ENCODE assay signal across 30 mouse cellular contexts in the genomic region with DNA sequence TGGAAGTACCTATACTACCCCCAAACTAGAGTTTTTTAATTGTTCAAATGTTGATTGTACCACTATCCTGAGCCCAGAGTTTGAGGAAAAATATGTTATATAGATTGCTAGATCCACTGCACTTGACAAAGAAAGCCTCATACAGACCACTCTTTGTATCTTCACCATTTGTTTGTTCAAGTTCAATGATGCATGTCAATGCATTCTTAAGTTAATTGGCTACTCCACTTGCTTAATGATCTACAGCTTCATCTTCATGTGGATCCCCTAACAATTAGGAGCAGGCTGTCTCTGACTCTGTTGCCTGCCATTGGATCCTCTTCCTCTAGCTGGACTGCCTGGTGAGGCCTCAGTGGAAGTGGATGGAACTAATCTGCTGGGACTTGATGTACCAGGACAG. TPM values are rescaled to one million over a fixed set of nuclear protein-coding genes. Genes with fewer than 3 reads are reported as not detected.
"Had no signal": no experiment of that assay in that cellular context is flagged by ENCODE, and none has a peak within 500 bp of the region (broad histone marks: within the 10 kb centered on the region; RNA-seq: fewer than 3 reads in every experiment).

No protein-coding gene starts in this region.

- H3K4me1 ChIP-seq: heart, embryonic 10.5 days; heart, embryonic 12.5 days; hindbrain, embryonic 12.5 days; intestine, embryonic 15.5 days; kidney, embryonic 15.5 days; liver, embryonic 12.5 days had no signal

- H3K4me3 ChIP-seq: gastrocnemius, adult 2 months; heart, embryonic 10.5 days; heart, embryonic 12.5 days; hindbrain, embryonic 10.5 days; hindbrain, embryonic 12.5 days; intestine, embryonic 15.5 days; kidney, embryonic 15.5 days; layer of hippocampus, adult 2 months; left cerebral cortex, adult 2 months; limb, embryonic 13.5 days; limb, embryonic 15.5 days; liver, embryonic 12.5 days had no signal

- DNase-seq: gastrocnemius, adult 2 months; gastrocnemius, postnatal 10 days; gastrocnemius, postnatal 25 days; heart, adult 18-20 months; heart, postnatal 10 days; heart, postnatal 4 days; kidney, adult 18-20 months; kidney, postnatal 25 days; kidney, postnatal 4 days; left cerebral cortex, postnatal 4 days had no signal

- H3K36me3 ChIP-seq: heart, embryonic 10.5 days; heart, embryonic 12.5 days; hindbrain, embryonic 10.5 days; hindbrain, embryonic 12.5 days; intestine, embryonic 15.5 days; kidney, embryonic 15.5 days; limb, embryonic 13.5 days; limb, embryonic 15.5 days; liver, embryonic 12.5 days had no signal

- H3K27ac ChIP-seq: gastrocnemius, adult 2 months; heart, embryonic 10.5 days; hindbrain, embryonic 10.5 days; hindbrain, embryonic 12.5 days; hindbrain, embryonic 14.5 days; intestine, embryonic 15.5 days; kidney, embryonic 15.5 days; kidney, postnatal 0 days; layer of hippocampus, adult 2 months; left cerebral cortex, adult 2 months; limb, embryonic 13.5 days; limb, embryonic 15.5 days; liver, embryonic 12.5 days had no signal

- H3K27me3 ChIP-seq: heart, embryonic 12.5 days; hindbrain, embryonic 12.5 days; intestine, embryonic 15.5 days; kidney, embryonic 15.5 days; limb, embryonic 13.5 days; limb, embryonic 15.5 days; liver, embryonic 12.5 days had no signal

RNA-seq across cellular contexts. Expression of a gene that starts 24.1 kb away (rescaled TPM):
- polyA plus RNA-seq: frontal cortex, adult 2 months; heart, embryonic 10.5 days; heart, embryonic 12.5 days; heart, embryonic 14.5 days; heart, embryonic 16.5 days; hindbrain, embryonic 10.5 days; hindbrain, embryonic 12.5 days; hindbrain, embryonic 14.5 days; inflammation-experienced regulatory T-cells, adult 6 months; intestine, embryonic 15.5 days; intestine, postnatal 0 days; limb, embryonic 11.5 days; limb, embryonic 13.5 days; limb, embryonic 15.5 days; liver, adult 2 months; liver, embryonic 12.5 days had no signal
